Mouse (Mus musculus) frontal cortex, postnatal 14 days (tissue): Measurements from ENCODE around the gene Lin28a.
"Not testable (repeated sequence)": the region's sequence is repeated elsewhere in the genome, so short reads cannot be mapped to it uniquely, and the experiment has no call there.

Source experiments
- DNase-seq, 2 experiments: peaks; one replicate each; pipeline ENCODE4 v3.0.0; 2022; ENCODE audit warnings: low spot score in 2 of 2

Lin28a gene

GRCm38 (mm10) chr4:134019210-134019609 lies 569 bp upstream of the Lin28a start:
- DNase-seq = no peak

DNA sequence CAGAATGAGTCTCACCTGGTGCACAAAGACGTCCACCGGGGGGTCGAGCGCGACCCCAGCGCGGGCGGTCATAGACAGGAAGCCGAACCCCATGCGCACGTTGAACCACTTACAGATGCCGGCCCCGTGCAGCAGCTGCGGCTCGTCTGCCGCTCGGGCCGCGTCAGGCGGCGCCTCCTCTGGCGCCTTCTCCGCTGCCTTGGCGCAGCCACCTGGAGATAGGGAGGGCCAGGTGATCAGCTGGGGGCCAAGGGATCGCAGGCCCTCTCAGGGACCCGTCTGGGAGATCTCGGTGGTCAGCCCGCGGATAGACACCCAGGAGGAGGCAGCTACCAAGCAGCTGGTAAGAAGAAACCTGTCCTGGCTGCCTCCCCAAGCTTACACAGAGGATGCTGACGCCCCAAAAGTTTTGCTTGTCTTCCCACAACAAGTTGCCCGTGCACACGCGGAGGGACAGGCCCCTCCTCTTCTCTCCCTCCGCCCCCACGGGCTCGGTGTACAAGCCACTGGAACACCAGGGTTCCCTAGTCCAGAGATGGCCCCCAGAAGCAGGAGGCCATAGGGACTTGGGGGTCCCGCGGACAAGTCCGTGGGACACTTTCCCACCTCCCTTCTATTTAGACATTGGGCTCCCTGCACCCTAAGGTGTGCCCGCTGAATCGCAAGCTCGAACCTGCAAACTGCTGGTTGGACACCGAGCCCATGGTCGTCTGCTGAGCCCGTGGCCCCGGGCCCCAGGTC lies 433 bp downstream of the Lin28a start:
- no peak for DNase-seq

DNA sequence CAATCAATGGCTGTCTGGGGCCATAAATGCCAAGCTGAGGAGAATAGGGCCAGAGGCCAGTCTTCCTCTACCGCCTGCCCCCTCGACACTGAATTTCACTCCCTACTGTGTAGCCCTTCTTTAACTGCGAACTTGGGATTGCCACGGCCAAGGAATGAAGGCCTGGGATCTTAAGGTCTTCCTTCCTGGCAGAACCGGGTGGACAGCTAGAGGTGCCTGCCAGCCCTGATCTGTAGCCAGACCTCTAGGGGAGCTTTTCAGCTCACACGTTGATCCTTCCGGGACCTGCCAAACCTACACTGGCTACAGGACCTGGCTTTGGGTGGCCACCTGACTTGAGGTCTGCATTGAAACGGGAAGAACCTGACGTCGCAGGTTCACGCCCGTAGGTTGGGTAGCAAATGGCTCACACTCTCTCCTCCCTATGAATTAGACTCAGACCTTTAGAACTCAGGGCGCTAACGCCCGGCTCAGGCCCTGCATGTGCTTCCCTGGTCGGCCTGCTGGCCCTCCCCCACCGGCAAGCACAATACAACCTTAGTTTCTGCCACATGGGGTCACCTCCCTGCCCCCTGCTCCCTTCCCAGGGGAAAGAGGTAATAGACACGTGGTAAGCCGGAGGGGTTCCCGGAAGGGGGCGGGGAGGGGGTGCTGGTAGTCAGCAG lies 1.3 kb downstream of the Lin28a start:
- DNase-seq = no peak

- DNase-seq = no peak
These were observed 1.9 kb downstream of the Lin28a start for GRCm38 (mm10) chr4:134016767-134017166.

- DNase-seq = no peak
These were observed 2.4 kb downstream of the Lin28a start for GRCm38 (mm10) chr4:134016208-134016607.

DNA sequence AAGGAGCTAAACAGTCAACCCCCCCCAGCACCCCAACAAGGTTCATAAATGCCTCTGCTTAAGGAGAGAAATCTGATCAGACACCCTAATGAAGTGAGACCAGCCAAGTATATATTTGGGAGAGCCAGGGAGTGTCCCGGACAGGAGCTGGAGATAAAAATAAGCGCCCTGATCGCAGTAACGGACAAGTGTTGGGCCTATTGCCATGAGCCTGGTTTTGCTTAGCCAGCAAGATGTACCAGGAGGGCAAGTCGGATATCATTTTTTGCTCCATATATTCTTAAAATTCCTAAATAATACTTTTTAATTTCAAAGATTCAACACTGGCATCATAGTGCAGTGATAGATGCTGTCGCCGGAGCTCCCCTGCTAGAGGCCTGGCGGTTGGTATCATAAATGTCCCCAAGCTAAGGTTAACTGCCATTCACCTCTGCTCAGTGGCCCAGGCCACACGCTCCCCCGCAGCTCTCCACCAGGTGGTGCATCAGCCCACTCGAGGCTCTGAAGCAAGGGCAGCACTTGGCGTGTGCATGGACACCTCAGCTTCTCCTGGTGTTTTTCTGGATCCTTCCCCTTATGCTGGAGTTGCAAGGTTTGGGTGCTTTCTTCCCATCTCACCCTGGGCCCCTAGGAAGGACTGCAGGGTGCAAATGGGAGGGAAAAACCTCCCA lies 5.6 kb downstream of the Lin28a start:
- no peak for DNase-seq

GRCm38 (mm10) chr4:134011450-134012414 lies 6.9 kb downstream of the Lin28a start:
- DNase-seq = no peak

- DNase-seq = no peak
These were observed 8.9 kb downstream of the Lin28a start for GRCm38 (mm10) chr4:134009709-134010108.

GRCm38 (mm10) chr4:134006845-134007244 lies 11.8 kb downstream of the Lin28a start:
- DNase-seq = no peak

- DNase-seq = no peak
These were observed 12.9 kb downstream of the Lin28a start for GRCm38 (mm10) chr4:134005581-134006358.

GRCm38 (mm10) chr4:134002903-134003302 lies 15.7 kb downstream of the Lin28a start:
- no peak for DNase-seq

DNA sequence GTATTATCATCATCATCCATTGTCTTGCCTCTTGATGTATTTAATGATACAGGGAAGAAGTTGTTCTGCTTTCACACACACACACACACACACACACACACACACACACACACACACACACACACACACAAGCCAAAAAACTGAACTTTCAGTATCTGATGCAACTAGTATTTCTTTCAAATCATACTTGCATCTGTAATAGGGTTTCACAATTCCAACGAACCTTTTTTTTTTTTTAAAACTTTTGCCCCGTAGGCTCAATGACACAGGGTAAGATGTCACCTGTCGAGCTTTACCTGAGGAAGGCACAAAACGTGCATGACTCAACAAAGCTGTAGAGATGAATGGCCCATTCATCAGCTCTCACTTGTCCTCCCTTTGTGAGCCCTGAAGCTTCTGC lies 16.4 kb downstream of the Lin28a start:
- DNase-seq = no peak

DNA sequence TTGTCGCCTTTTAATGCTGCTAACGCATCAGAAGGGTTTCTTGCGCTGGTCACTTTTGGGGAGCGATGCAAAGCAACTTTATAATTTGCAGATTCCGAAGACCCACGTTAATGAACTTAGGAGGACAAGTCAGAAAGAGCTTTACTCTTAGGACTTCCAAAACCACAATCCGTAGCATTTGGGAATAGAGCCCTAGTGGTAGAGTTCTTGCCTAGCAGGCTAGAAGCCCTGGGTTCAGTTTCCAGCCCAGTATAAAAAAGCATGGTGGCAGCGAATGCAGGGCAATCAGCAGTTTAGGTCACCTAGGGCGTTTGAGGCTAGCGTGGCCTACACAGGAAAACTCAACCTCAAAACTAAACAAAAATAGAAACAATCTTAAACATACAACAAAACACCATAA lies 16.9 kb downstream of the Lin28a start:
- no peak for DNase-seq

- peak; percentile 92 for DNase-seq
These were observed 17.9 kb downstream of the Lin28a start, which contains the start of gene Dhdds for GRCm38 (mm10) chr4:134000466-134001438. Dhdds (minus strand) TSS chr4:134000918.

DNA sequence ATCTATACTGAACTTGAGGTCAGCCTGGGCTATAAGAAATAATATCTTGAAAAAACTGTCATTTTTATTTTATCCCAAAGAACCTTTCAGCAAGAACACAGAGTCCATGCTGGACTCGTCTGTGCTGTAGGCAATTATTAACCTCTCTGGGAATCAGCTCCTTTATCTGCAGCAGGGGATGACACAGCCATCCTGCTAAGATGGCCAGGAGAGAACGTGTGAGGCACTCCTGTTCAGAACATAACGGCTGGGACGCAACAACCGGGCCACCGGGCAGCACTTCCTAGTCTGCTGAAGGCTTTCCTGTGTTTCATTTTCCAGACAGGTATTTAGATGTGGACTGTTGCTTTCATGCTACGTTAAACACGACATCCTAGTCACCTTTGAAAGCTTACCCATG lies 23.9 kb downstream of the Lin28a start:
- DNase-seq = no peak

DNA sequence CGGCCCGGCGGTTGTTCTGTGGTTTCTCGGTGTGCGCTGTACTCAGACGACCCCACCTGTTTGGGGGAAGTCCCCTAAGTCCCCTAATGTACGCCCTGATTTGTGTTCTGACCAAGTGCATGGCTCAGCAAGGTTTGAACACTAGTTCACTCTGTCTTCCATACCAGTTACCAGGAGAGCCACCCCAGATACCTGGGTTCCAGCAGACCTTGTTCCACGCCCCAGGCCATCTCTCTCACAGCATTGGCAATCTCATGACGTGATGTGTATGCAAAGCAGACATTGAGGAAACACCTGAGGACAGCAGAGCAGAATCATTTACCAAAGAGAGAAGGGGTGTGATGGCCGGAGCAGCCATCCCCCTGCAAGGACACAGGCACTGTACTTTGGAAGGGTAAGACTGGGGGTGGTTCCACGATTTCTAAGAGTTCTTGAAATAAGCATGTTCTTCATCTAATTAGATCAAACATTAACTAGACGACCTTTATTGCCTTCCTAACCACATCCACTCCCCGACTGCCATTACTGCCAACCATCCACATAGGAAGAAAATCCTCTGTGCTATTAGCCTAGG lies 27.5 kb downstream of the Lin28a start:
- no peak for DNase-seq

GRCm38 (mm10) chr4:133990035-133990434 lies 28.6 kb downstream of the Lin28a start:
- no peak for DNase-seq

DNA sequence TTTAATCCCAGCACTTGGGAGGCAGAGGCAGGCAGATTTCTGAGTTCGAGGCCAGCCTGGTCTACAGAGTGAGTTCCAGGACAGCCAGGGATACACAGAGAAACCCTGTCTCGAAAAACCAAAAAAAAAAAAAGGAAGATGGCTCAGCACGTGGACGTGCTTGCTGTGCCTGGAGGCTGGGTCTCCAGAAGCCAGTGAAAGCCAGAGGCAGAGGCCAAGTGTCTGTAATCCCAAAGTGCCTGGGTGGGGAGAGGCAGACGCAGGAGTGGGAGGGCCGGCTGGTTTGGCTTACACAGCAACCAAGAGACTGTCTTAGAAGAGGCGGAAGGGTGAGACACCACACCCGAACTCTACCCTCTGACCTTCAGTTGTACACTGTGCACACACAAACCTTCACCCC lies 30.4 kb downstream of the Lin28a start:
- DNase-seq = not testable (repeated sequence)

DNA sequence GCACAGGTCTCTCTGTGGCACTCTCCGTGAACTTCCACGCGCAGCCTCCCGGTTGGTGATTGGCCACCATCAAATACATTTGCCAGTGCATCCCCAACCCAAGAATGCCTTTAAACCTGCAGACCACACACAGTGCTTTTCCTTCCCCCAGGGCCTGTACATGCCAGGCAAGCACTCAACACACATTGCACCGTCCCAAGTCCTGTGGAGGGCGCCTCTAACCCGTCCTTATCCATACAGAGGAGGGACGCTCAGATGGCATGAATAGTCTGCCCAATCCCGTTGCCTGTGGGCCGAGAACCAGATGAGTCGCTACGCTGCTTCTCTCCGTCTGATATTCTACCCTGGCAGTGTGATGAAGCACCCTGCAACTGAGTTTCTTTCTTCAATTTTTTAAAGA lies 35.7 kb downstream of the Lin28a start:
- DNase-seq = no peak
